Mouse (Mus musculus) splenic B cell, adult 2 months (primary cell): ENCODE results near the gene Soat1.
"Not testable (repeated sequence)": the region's sequence is repeated elsewhere in the genome, so short reads cannot be mapped to it uniquely, and the experiment has no call there.

Experiments
- DNase-seq: peaks from one replicate; pipeline ENCODE4 v3.0.0-alpha.2; 2011; ENCODE audit warnings: low read depth, low spot score
- H3K27me3 ChIP-seq: 2 replicates; pipeline ENCODE4 v1.6.1; 2012; ENCODE audit warnings: mild to moderate bottlenecking, low read length, moderate library complexity, mixed read lengths; ENCODE audit not compliant: control insufficient read depth, poor library complexity, insufficient read depth, severe bottlenecking
- H3K36me3 ChIP-seq: 2 replicates; pipeline ENCODE4 v1.6.1; 2012; ENCODE audit warnings: mild to moderate bottlenecking, low read length, moderate library complexity, mixed read lengths; ENCODE audit not compliant: control insufficient read depth, poor library complexity, insufficient read depth, severe bottlenecking

Soat1 gene

DNA sequence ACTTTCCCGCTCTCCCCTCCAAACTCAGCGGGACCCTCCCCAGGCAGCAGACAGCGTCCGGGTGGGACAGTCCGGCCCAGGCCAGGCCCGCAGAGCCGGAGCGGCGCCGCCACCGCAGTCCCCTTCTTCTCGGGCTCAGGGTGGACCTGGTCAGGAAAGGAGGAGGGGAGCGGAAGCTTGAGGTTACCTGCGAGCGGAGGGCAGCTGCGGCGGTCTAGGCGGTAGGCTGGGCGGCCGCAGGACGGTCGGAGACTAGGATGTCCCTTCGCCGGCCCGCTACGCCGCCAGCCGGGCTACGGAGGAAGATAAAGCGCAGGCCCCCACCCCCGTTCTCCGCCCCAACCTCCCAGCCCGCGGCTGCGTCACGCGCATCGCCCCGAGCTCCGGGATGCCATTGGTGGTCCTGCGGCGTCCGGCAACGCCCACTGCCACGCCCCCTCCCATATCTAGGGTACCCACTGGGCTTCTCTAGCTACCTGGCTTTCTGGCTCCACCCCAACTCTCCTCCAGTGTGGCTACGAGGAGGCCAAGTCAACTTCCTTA is at the start of gene Soat1:
Gene Soat1 (minus strand): TSS at position 371 of the 543 bp plus-strand sequence.
- H3K36me3 ChIP-seq = no peaks in the 10 kb centered on the region
- peak; percentile 93 for DNase-seq
- H3K27me3 ChIP-seq = no peaks in the 10 kb centered on the region

DNA sequence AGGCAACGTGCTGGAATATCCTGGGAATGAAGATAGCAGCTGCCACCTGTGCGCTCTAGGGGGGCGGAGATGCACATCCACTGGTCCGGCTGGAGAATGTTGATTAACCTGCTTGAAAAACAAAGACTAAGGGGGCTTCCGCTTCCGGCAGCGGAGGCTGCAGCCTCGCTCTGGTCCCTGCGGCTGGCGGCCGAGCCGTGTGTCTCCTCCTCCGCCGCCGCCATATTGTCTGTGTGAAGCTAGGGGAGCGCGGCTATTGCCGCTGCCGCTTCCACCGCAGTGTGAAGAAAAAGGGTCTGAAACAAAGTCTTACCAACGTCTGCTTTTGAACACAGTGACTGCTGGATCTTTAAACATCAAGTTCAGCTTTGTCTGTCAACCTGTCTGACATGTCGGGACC is 49.7 kb upstream of the Soat1 start, which contains the start of gene Gm10031:
Gene Gm10031 (plus strand): TSS at position 171 of the 400 bp plus-strand sequence.
- DNase-seq, H3K27me3 ChIP-seq, H3K36me3 ChIP-seq: not testable (repeated sequence)

DNA sequence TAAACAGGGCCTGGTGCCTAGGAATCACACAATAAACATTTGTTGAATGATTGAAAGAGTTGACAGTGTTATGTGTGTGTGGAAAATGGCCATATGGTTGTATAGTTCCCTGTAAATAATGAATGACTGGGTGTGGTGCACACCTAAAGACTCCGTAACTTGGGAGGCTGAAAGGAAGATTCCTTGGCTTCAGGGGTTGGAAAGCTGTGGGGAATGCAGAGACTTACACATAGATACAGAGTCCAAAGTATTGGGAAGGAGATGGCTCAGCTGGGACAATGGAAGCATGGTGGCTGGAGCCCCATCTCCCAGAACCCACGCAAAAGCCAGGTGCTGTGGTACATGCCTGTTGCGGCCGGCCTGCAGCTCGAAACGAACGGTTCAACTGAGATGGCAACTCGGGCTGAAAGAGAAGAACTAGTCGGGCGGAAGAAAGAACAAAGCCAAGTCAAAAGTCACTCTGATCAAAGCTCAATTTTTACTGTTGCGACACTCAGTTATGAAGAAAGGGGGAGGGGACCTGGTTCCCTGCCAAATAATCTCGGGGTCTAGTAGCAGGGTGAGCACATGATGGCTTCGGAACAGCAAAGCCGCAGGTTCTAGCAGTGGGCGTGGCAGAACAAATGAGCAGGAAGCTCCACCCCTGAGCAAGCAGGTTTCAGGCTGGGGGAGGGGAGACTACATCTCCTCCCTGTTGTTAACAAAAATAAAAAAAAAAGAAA is 47.8 kb upstream of the Soat1 start:
- peak; percentile 70 for DNase-seq
- H3K27me3 ChIP-seq = no peaks in the 10 kb centered on the region
- H3K36me3 ChIP-seq = no peaks in the 10 kb centered on the region

DNA sequence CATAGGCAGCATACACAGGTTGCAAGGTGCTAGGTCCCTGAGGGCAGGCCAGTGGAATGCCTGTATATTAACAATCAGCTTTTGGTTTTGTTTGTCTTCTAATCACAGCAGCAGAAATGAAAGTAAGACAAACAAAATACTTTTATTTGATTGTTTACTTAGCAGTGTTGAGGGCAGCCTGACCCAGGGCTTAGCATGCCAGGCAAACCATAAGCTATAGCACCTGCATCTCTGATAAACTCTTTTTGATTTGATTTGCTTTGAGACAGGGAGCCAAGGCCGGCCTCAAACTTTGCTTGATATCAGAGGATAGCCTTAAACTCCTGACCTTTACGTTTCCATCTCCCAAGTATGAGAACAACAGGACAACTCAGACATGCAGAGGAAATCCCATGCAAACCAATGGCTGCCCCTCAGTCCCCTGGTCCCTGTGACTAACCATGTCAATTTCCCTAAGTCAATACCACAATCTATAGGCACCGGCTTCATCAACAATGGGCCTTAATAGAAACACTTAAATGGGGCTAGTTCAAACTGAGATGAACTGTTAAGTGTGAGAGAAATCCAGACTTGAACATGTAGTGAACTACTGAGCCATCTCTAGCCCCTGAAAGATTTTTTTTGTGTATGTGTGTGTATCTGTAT is 46.1 kb upstream of the Soat1 start:
- no peak for DNase-seq
- Histone ChIP-seq H3K27me3 (no peaks in the 10 kb centered on the region), H3K36me3 (no peaks in the 10 kb centered on the region)

DNA sequence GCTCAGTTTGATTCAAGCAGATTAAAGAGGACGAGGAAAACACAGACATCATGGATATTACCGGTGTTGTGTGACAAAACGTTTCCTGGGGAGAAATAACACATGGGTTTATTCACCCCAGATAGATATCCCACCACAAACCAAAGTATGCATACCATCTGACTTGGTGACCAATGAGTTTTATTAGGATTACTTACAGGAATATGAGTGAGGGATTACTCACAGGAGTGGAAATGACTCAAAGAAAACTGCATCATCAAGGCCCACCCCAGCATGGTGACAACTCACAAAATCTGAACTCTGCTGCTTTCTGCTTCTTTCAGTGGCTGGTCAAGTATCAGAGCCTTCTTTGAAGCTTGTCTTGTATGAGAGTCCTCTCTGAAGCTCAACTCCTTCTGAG is 33.6 kb upstream of the Soat1 start:
- Histone ChIP-seq H3K27me3 (no peaks in the 10 kb centered on the region), H3K36me3 (no peaks in the 10 kb centered on the region)
- DNase-seq = no peak

DNA sequence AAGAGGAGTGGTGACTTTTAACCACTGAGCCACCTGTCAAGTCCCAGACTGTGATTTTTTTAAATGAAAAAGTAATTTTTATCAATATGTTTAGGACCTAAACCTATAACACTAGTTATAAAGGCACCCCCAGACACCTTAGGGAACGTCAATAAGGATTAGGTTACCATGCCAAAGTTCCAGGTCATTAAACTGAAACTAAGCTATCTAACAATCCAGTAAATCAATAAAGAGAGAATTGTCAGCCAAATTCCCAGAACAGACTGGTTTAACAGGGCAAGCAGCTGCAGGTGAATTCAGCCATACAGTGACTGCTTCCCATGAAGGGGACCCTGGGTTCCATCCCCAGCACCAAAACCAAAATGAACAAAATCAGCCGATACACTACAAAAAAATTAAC is 31.8 kb upstream of the Soat1 start:
- no peaks in the 10 kb centered on the region for H3K27me3 ChIP-seq
- DNase-seq = no peak
- H3K36me3 ChIP-seq = no peaks in the 10 kb centered on the region

DNA sequence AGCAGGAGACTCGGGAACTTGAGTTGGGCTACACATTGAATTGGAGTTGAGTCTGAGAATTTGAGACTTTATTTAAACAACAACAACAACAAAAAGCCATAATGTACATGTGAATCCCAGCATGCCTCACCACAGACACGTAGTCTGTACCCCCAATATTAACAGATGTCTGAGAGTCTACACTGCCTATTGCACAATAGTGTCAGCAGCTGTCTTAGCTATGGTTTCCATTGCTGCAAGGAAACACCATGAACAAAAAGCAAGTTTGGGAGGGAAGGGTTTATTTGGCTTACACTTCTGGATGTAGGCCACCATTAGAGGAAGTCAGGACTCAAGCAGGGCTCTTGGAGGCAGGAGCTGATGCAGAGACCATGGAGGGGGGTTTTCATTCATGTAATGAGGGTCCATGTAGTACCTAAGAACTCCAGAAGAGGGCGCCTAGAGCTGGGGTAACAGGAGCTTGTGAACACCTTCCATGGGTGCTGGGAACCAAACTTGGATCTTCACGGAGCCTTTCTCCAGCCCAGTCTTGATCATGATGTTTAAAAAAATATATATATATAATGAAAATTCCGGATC is 30.9 kb upstream of the Soat1 start:
- peak; percentile 34 for DNase-seq
- Histone ChIP-seq H3K36me3 (no peaks in the 10 kb centered on the region), H3K27me3 (no peaks in the 10 kb centered on the region)

DNA sequence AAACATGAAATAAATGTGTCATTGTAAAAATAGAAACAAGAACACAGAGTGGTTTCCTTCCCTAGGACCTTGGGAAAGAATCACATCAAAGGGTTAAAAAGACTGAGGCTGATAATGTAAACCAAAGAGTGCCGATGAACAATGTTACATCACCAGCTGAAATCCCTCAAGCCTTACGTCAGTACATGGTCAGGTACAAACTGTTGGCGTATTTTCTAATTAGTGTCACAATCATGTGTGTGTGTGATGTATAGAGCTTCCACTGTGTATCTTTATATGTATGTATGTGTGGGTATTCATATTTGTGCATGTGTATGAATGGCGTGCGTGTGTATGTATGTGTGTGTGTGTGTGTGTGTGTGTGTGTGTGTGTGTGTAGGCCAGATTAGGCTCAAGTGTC is 22.8 kb upstream of the Soat1 start:
- H3K27me3 ChIP-seq = no peaks in the 10 kb centered on the region
- DNase-seq = no peak
- no peaks in the 10 kb centered on the region for H3K36me3 ChIP-seq

DNA sequence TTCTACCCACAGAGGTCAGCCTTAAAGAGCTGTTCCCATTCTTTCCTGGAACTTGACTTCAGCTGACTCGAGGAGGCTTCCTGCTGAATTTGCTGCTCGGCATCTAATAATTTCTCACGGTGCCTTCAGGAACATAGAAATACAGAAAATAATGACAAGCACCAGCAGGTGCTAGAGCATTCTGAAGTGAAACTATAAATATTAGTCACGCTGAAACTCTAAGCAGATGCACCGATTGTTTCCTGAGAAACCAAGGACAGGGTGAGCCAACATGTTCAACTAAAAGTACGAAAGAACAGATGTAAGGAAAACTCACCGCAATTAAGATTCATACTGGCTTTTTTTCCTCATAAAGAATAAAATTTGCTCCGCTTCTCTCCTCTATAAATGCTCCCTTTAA is 20.9 kb upstream of the Soat1 start:
- DNase-seq = no peak
- H3K36me3 ChIP-seq = no peaks in the 10 kb centered on the region
- no peaks in the 10 kb centered on the region for H3K27me3 ChIP-seq

DNA sequence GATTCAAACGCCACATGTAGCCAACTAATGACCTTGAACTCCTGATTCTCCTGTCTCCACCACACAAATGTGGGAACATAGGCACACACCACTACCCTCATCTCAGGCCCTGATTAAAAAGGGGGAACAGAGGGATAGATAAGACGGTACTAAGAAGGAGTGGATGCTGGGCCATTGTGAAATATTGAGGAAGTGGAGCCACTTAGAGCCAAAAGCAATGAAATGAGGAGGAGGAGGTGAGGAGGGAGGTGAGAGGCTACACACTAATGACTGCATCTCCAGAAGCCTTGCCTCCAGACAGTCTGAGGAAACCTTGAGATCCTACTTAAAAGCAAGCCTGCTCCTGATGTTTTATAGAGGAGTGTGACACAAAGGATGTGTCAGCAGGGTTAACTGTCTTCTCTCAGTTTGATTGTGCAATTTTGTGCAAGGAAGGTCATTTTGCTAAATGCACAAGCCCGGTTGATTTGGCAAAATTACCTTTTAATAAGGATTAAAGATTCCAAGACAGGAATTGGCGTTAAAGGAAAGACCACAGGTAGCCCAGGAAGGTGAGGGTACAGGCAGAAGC is 17.2 kb upstream of the Soat1 start:
- H3K27me3 ChIP-seq = no peaks in the 10 kb centered on the region
- DNase-seq = no peak

DNA sequence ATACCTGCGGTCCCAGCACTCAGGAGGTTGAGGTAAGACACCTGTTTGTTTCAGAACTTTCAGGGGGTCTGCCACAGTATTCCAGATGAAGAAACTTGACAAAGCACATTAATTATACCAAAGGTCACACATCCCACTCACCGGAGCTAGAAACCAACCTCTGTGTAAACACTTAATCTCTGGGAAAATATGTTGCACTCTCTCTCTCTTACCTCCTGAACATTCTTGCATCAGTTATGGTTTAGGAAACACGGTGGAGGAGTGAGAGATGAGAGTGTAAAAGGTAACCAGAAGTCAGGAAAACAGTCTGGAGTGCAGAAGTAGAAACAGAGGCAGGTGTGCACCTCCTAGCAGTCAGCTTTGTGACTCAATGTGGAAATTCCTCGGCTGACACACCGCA is 13.9 kb upstream of the Soat1 start:
- no peaks in the 10 kb centered on the region; the same call in 1 of the 2 replicates for H3K27me3 ChIP-seq
- no peaks in the 10 kb centered on the region for H3K36me3 ChIP-seq
- no peak for DNase-seq

More for the DNA sequence above, 17.2 kb upstream of the Soat1 start:
- no peaks in the 10 kb centered on the region for H3K36me3 ChIP-seq

DNA sequence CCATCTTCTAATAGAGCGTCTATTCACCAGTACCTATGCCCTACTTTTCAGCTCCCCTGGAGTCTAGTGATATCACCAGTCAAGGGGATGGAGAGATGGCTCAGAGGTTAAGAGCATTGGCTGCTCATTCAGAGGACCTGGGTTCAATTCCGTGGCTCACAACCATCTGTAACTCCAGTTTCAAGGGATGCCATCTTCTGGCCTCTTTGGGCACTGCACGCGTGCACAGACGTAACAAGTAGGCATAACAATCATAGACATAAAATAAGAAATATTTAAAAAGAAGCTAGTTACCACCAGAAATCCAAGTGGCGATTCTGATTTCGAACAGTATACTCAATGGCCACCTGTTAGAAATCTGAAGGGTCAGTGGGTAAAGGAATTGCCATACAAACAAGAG is 13.4 kb upstream of the Soat1 start:
- Histone ChIP-seq H3K27me3 (no peaks in the 10 kb centered on the region; the same call in 1 of the 2 replicates), H3K36me3 (no peaks in the 10 kb centered on the region)
- peak; percentile 19 for DNase-seq

DNA sequence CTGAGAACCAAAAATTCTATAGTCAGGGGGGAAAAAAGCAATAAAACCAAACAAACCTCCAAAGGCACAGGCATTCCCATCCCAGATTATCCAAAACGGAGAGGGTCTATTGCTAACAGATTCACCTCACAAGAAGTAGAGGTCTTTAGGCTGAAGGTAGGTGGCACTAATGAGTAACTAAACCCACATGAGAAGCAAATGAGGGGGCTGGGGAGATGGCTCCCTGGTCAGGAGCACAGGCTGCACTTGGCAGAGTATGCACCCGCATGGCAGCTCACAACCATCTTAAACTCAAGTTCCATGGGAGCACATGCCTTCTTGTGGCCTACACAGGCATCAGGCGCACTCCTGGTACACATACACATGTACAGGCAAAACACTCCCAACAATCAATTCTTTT is 7.7 kb upstream of the Soat1 start:
- no peaks in the 10 kb centered on the region; the same call in 1 of the 2 replicates for H3K27me3 ChIP-seq
- H3K36me3 ChIP-seq = no peaks in the 10 kb centered on the region
- DNase-seq = no peak

DNA sequence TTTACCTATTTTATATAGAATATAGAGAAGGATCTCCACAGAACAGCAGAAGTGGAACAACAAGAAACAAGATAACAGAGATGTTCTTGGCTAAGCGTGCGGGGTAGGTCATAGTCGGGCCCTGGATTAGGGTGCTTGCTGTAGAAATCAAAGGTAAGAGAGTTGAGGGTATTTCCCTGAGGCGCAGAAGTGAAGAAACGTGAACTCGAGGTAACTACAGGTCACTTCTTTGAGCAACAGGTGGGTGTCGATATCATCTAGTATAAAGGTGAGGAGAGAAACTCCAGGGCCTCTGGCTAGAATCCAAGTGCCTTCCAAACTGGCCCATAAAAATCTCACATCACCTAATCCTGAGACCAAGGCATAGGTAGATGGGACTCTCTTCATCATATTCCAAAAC is 2.4 kb upstream of the Soat1 start:
- no peaks in the 10 kb centered on the region for H3K36me3 ChIP-seq

DNA sequence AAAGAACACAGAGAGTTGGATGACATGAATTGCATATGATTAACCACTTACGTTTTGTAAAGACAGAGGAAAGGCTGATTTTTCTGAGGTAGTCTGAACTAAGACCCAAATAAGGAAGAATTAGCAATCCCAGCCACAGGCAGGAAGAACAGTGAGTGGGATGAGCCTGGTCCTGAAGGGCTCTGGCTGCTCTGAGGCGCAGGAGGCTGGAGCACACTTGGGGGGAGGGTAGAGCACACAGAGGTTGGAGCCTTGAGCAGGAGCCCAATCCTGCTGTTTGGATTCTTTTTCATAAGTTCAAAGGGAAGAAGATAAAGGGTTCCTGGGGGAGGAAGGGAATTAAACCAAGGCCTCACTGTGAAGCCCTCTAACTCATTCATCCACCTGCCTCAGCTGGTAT is 1.9 kb upstream of the Soat1 start:
- H3K36me3 ChIP-seq = no peaks in the 10 kb centered on the region

More for the DNA sequence above, 2.4 kb upstream of the Soat1 start:
- H3K27me3 ChIP-seq = no peaks in the 10 kb centered on the region
- DNase-seq = no peak

More for the DNA sequence above, 1.9 kb upstream of the Soat1 start:
- H3K27me3 ChIP-seq = no peaks in the 10 kb centered on the region
- DNase-seq = no peak
